Mouse (Mus musculus): Measurements from ENCODE around the gene Top1. TPM values are rescaled to one million over a fixed set of nuclear protein-coding genes. Genes with fewer than 3 reads are reported as not detected.

The Top1 gene
- polyA plus RNA-seq (2015; fragmentation: Nextera tagmentation; extraction: Ambion mirVana) = 92.2 and 97.2 TPM in 2 replicates

GRCm38 (mm10) chr2:160645614-160646137 lies at the start of gene Top1:
TSS of gene Top1 (plus strand) at chr2:160645888.
- peak within 1 kb of the TSS; percentile 77 for H3K4me3 ChIP-seq
- peak within 1 kb of the TSS; percentile 93 for H3K4me2 ChIP-seq
- peak; percentile 99 for ATAC-seq (ENCODE audit: low read depth)
- no peaks in the 10 kb centered on the region for H3K36me3 ChIP-seq
- no peaks in the 10 kb centered on the region for H3K27me3 ChIP-seq
- H3K9me3 ChIP-seq = no peaks in the 10 kb centered on the region
- H3K9ac ChIP-seq = peak within 1 kb of the TSS; percentile 99
- under 1% methylated on average over 50 of the region's 50 CpGs for WGBS
- H3K27ac ChIP-seq (replicated peaks) = peak within 1 kb of the TSS; percentile 99
- H3K4me1 ChIP-seq (replicated peaks) = peaks cover 25% of the 10 kb centered on the region

- H3K4me1 ChIP-seq (replicated peaks) = no peaks in the 10 kb centered on the region; the same call in 1 of the 2 replicates
- H3K27ac ChIP-seq (replicated peaks) = no peak overlapping the region
- ATAC-seq (ENCODE audit: low read depth) = peak; percentile 81
- no peaks in the 10 kb centered on the region for H3K9me3 ChIP-seq
- no peak overlapping the region for H3K9ac ChIP-seq
- H3K4me3 ChIP-seq = no peak overlapping the region
- H3K27me3 ChIP-seq = peaks cover 16% of the 10 kb centered on the region; the same call in 1 of the 2 replicates
- H3K36me3 ChIP-seq = no peaks in the 10 kb centered on the region
- WGBS = 38% methylated on average over 12 of the region's 12 CpGs
- H3K4me2 ChIP-seq = no peak overlapping the region
Observed at GRCm38 (mm10) chr2:160597582-160598281, 48.0 kb upstream of the Top1 start.

- no peaks in the 10 kb centered on the region for H3K9me3 ChIP-seq
- H3K27me3 ChIP-seq = no peaks in the 10 kb centered on the region
- ATAC-seq (ENCODE audit: low read depth) = no peak
- 80% methylated on average over 1 of the region's 1 CpGs for WGBS
- H3K27ac ChIP-seq (replicated peaks) = no peak overlapping the region
- H3K4me2 ChIP-seq = no peak overlapping the region
- no peaks in the 10 kb centered on the region; the same call in 1 of the 2 replicates for H3K4me1 ChIP-seq (replicated peaks)
- no peak overlapping the region for H3K9ac ChIP-seq
- no peaks in the 10 kb centered on the region for H3K36me3 ChIP-seq
- H3K4me3 ChIP-seq = no peak overlapping the region
Observed at GRCm38 (mm10) chr2:160601805-160602204, 43.9 kb upstream of the Top1 start.

GRCm38 (mm10) chr2:160603154-160603933 lies 42.3 kb upstream of the Top1 start:
- ATAC-seq (ENCODE audit: low read depth) = no peak
- Histone ChIP-seq H3K27me3 (no peaks in the 10 kb centered on the region), H3K9ac (no peak overlapping the region), H3K4me1 (replicated peaks) (no peaks in the 10 kb centered on the region), H3K4me2 (no peak overlapping the region), H3K4me3 (no peak overlapping the region), H3K36me3 (no peaks in the 10 kb centered on the region), H3K9me3 (no peaks in the 10 kb centered on the region), H3K27ac (replicated peaks) (no peak overlapping the region)
- WGBS = 61% methylated on average over 10 of the region's 10 CpGs

- WGBS = 55% methylated on average over 2 of the region's 2 CpGs
- H3K4me3 ChIP-seq = no peak overlapping the region
- 0 out of 2 replicates have a peak overlapping the region, but pooled peaks have one; percentile 65 for H3K27ac ChIP-seq (replicated peaks)
- H3K9me3 ChIP-seq = no peaks in the 10 kb centered on the region
- no peak overlapping the region for H3K4me2 ChIP-seq
- peak; percentile 88 for ATAC-seq (ENCODE audit: low read depth)
- no peaks in the 10 kb centered on the region for H3K27me3 ChIP-seq
- H3K4me1 ChIP-seq (replicated peaks) = peaks cover 6% of the 10 kb centered on the region; the same call in 1 of the 2 replicates
- H3K36me3 ChIP-seq = no peaks in the 10 kb centered on the region
- no peak overlapping the region for H3K9ac ChIP-seq
Observed at GRCm38 (mm10) chr2:160610012-160610411, 35.7 kb upstream of the Top1 start.

GRCm38 (mm10) chr2:160613186-160613919 lies 32.3 kb upstream of the Top1 start:
- Histone ChIP-seq H3K36me3 (no peaks in the 10 kb centered on the region), H3K4me1 (replicated peaks) (peaks cover 6% of the 10 kb centered on the region; the same call in 1 of the 2 replicates), H3K9ac (no peak overlapping the region), H3K27me3 (no peaks in the 10 kb centered on the region), H3K4me2 (no peak overlapping the region), H3K9me3 (no peaks in the 10 kb centered on the region), H3K27ac (replicated peaks) (no peak overlapping the region), H3K4me3 (no peak overlapping the region)
- 83% methylated on average over 5 of the region's 5 CpGs for WGBS
- no peak for ATAC-seq (ENCODE audit: low read depth)

GRCm38 (mm10) chr2:160617741-160618140 lies 27.9 kb upstream of the Top1 start:
- Histone ChIP-seq H3K4me1 (replicated peaks) (peaks cover 14% of the 10 kb centered on the region), H3K27me3 (no peaks in the 10 kb centered on the region), H3K4me2 (no peak overlapping the region), H3K27ac (replicated peaks) (no peak overlapping the region), H3K36me3 (no peaks in the 10 kb centered on the region), H3K4me3 (no peak overlapping the region), H3K9ac (no peak overlapping the region), H3K9me3 (peaks cover 5% of the 10 kb centered on the region)
- no peak for ATAC-seq (ENCODE audit: low read depth)
- 91% methylated on average over 6 of the region's 6 CpGs for WGBS

GRCm38 (mm10) chr2:160618619-160619220 lies 27.0 kb upstream of the Top1 start:
- no peak for ATAC-seq (ENCODE audit: low read depth)
- Histone ChIP-seq H3K4me3 (no peak overlapping the region), H3K27me3 (no peaks in the 10 kb centered on the region), H3K4me2 (no peak overlapping the region), H3K9ac (no peak overlapping the region), H3K36me3 (no peaks in the 10 kb centered on the region), H3K27ac (replicated peaks) (no peak overlapping the region), H3K9me3 (peaks cover 6% of the 10 kb centered on the region), H3K4me1 (replicated peaks) (peaks cover 14% of the 10 kb centered on the region)
- 44% methylated on average over 6 of the region's 6 CpGs for WGBS

GRCm38 (mm10) chr2:160619300-160619699 lies 26.4 kb upstream of the Top1 start:
- H3K4me3 ChIP-seq = no peak overlapping the region
- H3K36me3 ChIP-seq = no peaks in the 10 kb centered on the region
- H3K27me3 ChIP-seq = no peaks in the 10 kb centered on the region
- whole genome bisulfite sequencing = 85% methylated on average over 5 of the region's 5 CpGs
- H3K27ac ChIP-seq (replicated peaks) = no peak overlapping the region
- H3K9ac ChIP-seq = no peak overlapping the region
- peaks cover 14% of the 10 kb centered on the region for H3K4me1 ChIP-seq (replicated peaks)
- ATAC-seq (ENCODE audit: low read depth) = no peak
- H3K4me2 ChIP-seq = no peak overlapping the region
- peaks cover 6% of the 10 kb centered on the region for H3K9me3 ChIP-seq

GRCm38 (mm10) chr2:160619831-160620230 lies 25.9 kb upstream of the Top1 start:
- H3K27me3 ChIP-seq = no peaks in the 10 kb centered on the region
- ATAC-seq (ENCODE audit: low read depth) = no peak

GRCm38 (mm10) chr2:160620279-160620963 lies 25.3 kb upstream of the Top1 start:
- WGBS = 75% methylated on average over 6 of the region's 6 CpGs
- Histone ChIP-seq H3K4me2 (no peak overlapping the region), H3K9ac (no peak overlapping the region), H3K9me3 (peaks cover 6% of the 10 kb centered on the region), H3K27ac (replicated peaks) (no peak overlapping the region), H3K4me3 (no peak overlapping the region), H3K4me1 (replicated peaks) (peaks cover 14% of the 10 kb centered on the region), H3K36me3 (no peaks in the 10 kb centered on the region), H3K27me3 (no peaks in the 10 kb centered on the region)
- no peak for ATAC-seq (ENCODE audit: low read depth)

More at GRCm38 (mm10) chr2:160619831-160620230, 25.9 kb upstream of the Top1 start:
- WGBS = 63% methylated on average over 9 of the region's 9 CpGs
- Histone ChIP-seq H3K9ac (no peak overlapping the region), H3K27ac (replicated peaks) (no peak overlapping the region), H3K9me3 (peaks cover 6% of the 10 kb centered on the region), H3K4me2 (no peak overlapping the region), H3K36me3 (no peaks in the 10 kb centered on the region), H3K4me3 (no peak overlapping the region), H3K4me1 (replicated peaks) (peaks cover 14% of the 10 kb centered on the region)

Data from neural tube, embryonic 13.5 days (tissue).